Mouse (Mus musculus): ENCODE measurements around the gene Hyal2. TPM values are rescaled to one million over a fixed set of nuclear protein-coding genes. Genes with fewer than 3 reads are reported as not detected.

Gene Hyal2
- polyA plus RNA-seq (2015; fragmentation: Nextera tagmentation; extraction: Ambion mirVana) = 31.0 and 31.3 TPM in 2 replicates

DNA sequence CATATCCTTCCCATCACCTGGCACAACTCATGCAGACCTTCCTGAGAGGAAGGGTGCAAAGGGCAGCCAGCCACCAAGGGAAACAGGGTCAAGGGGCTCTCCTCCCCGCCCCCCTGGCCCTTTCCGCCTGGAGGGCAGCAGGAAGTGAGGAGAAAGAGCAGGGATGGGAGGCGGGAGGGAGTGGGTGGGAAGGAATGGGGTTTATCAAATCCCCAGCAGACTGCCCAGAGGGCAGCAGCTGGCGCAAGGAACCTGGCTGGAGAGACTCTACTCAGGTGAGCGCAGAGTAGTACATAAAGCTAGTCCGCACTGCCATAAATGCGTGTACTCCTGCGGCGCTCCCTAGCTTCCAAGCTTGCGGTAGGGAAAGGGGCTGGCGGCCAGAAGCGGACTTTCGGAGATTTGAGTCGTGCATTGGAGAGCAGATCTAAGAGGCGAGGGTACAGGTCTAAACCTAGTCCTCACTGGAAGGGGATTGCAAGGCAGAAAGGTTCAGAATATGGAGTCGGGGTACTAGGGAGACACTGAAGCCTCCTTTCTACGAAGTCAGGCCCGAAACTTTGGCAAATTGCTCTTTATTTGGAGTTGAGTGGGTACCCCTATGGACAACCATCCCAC is at the start of gene Hyal2:
Gene Hyal2 (plus strand): TSS at position 244 of the 618 bp plus-strand sequence.
- DNase-seq (ENCODE audit: low spot score) = no peak

DNA sequence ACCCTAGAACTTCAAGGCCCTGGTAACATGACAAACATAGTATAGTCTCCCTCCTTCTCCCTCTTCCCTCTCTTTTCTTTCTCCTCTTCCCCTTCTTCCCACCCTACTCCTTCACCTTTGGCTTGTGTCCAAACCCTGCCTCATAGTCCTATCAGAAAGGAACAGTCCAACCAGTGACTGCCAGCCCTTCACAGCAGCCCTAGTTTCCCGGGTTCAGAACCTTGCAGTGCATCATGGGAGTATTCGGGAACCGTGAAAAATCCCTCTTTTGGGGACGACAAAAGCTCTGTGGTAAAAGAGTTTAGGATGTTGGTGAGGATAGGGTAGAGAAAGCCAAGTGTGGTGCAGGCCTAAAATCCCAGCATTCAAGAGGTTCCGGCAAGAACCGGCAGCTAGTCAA is 47.4 kb upstream of the Hyal2 start:
- DNase-seq (ENCODE audit: low spot score) = no peak

DNA sequence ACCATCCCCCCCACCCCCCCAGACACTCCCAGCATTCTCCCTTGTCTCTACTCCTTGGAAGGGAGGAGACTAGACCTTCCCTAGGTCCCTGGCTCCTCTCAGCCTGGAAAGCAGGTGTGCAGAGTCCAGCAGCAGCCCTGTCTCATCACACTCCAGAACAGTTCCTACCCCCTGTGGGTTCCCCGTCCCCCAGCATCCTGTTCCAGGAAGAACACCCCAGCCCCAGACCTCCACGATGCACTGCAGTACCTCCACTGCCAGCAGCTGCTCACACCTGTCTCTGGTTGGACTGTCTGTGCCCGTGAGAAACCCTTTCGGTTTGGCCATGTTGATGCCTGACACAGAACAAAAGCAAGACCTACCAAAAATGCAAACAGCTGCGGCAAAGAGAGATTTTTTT is 46.6 kb upstream of the Hyal2 start:
- peak; percentile 68 for DNase-seq (ENCODE audit: low spot score)

DNA sequence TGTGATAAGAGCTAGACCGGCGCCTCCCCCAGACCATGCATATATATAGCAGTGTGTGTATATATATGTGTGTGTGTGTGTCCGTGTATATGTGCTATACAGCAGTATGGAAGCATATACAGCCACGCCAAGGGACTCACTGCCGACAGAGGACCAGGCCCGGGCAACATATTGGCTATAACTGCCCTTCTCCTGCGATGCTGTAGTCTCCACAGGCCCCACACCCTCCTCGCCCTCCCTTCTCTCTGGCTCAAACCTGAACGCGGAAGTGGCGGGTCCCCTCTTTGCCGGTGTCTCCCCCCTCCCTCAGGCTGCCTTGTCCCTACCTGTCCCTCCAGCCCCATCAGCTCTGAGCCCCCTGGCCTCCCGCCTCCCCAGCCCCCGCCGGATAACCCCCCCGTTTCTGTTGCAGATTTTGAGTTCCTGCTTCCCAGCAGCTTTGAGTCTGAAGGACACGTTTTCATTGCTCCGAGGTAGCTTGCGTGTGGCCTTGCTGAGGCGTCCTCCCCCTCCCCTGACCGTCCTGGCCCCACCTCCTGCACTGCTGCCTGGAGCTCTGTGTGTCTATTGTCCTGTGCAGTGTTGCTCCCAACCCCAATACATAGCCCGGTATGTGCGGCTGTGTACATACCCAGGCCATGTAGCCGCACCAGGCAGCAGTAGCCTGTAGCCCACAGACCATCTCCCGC is 45.9 kb upstream of the Hyal2 start:
- DNase-seq (ENCODE audit: low spot score) = peak; percentile 46

DNA sequence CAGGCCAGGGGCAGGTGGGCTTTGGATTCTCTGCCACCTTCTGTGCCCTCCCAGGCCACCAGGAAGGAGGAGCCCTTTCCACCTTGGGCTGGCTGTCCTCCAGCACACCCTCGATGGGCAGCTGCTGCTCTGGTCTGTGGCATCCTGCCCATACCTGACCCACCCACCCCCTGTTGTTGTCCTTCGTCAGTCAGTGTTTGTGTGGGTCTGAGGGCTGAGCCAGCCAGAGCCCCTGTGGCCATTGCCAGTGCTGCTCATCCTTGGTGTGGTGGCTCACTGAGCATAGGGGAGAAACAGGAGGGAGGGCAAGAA is 45.4 kb upstream of the Hyal2 start:
- no peak for DNase-seq (ENCODE audit: low spot score)

DNA sequence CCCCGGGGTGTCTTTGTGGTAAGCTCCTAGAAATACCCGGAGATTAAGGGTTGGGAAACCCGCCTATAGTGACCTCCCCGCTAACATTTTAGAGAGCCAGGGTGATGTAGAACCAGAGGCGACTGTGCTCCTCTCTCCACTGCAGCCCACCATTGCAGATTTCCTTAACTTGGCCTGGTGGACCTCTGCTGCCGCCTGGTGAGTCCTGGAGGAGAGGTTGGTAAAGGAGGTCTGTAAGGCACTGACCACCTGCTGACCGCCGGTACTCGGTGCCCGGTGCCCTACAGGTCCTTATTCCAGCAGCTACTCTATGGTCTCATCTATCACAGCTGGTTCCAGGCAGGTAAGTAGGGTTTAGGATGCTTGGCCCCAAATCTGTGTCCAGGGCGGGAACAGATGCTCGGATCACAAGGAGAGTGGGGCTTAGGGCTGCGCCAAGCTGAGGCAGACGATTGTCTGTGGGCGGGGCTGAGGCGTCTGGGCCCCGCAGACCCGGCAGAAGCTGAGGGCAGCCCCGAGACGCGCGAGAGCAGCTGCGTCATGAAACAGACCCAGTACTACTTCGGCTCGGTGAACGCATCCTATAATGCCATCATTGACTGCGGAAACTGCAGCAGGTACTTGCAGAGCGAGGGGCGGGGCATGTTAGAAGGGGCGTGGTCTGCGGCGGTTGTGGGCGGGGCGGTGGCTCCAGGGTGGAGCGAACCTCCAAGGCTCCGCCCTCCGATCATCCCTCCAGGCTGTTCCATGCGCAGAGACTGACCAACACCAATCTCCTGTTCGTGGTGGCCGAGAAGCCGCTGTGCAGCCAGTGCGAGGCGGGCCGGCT is 41.3 kb upstream of the Hyal2 start:
- peak; percentile 84 for DNase-seq (ENCODE audit: low spot score)

DNA sequence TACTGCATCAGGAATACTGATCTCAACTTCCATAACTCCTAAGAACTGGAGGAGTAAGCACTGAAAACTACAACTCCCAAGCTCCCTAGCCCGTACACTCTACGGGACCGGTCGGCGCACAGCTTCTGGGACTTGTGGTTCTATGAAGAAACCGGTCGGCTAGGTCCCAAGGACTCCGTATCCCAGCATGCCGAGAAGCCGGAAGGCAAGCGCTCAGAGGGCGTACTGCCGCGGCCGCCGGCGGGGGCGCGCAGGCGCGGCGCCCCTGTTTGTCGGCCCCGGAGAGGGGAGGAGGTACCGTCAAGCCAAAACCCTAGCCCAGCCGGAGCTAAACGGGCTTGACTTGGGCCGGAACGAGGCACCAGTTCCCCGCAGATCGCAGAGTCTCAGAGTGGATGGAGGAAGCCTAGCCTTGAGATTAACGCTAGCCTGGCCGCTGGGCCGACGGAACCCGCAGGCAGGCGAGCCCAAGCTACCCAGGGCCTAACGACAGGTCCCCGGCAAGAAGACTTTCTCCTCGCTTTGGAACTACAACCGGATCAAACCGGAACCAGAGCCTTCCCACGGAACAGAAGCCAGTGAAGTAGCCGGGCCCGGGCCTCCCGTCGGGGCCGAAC is 33.8 kb upstream of the Hyal2 start, which contains the start of gene Tmem115:
Gene Tmem115 (plus strand): TSS at position 155 of the 617 bp plus-strand sequence.
- DNase-seq (ENCODE audit: low spot score) = peak; percentile 95

DNA sequence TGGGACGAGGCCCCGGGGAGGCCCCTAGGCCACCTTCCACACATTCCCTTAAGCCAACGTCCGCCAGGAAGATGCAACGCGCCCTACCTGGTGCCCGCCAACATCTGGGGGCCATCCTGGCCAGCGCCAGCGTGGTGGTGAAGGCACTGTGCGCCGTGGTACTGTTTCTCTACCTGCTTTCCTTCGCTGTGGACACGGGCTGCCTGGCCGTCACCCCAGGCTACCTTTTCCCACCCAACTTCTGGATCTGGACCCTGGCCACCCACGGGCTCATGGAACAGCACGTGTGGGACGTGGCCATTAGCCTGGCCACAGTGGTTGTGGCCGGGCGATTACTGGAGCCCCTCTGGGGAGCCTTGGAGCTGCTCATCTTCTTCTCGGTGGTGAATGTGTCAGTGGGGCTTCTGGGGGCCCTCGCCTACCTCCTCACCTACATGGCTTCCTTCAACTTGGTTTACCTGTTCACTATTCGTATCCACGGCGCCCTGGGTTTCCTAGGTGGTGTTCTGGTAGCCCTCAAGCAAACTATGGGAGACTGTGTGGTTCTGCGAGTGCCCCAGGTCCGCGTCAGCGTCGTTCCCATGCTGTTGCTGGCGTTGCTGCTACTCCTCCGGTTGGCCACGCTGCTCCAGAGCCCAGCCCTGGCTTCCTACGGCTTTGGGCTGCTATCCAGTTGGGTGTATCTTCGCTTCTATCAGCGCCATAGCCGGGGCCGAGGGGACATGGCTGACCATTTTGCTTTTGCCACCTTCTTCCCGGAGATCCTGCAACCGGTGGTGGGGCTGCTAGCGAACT is 33.1 kb upstream of the Hyal2 start:
- no peak for DNase-seq (ENCODE audit: low spot score)

DNA sequence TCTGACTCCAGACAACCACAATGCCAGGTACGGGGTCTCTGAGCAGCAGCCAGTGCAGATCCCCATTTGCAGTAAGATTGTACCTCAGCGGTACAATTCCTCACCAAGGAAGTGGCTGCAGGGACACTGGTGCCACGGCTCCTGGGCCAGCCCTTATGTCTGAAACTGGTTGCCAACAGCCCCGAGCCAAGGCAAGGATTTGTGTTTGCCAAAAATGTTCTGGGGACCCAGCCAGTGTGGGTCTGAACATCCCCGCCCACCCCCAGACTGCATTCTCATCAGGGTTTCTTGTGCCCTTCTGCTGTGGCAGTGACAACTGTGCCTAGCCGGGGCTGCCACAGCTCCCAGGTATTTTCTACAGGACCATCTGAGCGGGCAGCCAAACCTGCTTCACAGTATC is 29.5 kb upstream of the Hyal2 start:
- DNase-seq (ENCODE audit: low spot score) = no peak

DNA sequence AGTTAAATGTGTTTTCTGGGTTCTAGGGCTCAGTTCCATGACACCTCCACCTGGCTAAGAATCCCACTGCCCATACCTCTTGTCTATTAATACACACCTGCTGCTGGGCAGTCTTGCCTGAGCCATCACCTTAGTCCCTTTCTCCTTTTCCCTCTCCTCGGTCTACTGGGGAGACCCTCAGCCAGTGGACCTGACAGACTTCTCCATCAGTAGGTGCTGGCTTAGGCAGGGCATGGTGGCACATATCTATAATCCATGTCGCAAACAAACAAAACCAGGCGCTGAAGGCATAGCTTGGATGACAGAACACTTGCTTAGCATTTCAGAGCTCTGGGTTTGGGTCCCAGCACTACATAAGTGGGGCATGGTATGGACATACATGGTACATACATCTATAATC is 29.0 kb upstream of the Hyal2 start:
- DNase-seq (ENCODE audit: low spot score) = no peak

DNA sequence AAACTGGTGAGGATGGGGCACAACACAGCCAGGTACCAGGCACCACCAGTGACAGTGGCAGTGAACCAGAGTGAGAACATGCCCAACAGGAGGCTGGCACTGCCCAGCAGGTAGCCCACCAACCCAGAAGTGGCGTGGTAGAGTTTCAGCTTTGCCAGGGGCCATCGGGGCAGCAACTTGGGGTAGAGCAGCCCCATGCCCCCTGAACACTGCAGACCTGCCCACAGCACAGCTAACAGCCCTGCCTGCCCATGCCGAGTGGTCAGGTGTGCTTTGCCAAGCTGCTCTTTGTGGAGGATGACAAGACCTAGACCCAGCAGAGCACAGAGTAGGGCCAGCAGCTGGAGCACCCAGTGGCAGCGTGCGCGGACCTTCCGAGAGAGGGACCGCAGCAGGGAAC is 27.8 kb upstream of the Hyal2 start:
- DNase-seq (ENCODE audit: low spot score) = no peak

DNA sequence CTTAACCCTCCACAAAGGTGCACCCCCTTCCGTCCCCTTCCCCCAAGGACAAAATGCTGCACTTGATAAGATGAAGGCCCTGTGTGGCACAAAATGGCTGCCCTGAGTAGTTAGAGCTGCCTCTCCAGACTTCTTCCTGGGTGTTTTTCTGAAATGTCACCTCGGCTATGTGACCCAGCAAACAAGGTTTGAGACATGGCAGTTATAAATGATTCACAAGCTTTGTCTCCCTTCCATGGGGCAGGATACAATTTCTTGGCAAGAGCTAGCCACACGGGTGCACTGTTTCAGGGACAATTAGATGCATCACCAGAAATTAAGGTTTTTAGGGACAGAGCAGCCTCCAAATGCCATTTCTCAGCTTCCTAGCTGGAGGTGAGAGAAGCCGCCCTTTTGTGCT is 27.3 kb upstream of the Hyal2 start:
- DNase-seq (ENCODE audit: low spot score) = no peak

DNA sequence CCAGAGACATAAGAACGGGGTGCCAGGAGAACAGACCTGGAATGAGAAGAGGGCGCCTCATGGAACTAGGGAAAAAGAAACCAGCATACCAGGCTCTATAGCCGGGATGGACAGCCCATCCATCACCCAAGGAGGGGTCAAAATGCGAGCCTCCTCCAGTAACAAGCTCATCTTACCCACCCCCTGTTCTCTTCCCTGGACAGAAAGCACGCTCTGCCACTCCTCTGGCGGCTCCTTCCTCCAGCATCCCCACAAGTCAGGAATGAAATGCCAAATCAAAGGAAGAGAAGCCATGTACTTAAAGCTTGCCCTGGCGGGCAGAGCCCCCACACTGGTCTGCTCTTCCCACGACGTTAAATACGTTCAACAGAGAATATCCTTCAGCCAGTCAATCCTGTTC is 26.7 kb upstream of the Hyal2 start:
- no peak for DNase-seq (ENCODE audit: low spot score)

DNA sequence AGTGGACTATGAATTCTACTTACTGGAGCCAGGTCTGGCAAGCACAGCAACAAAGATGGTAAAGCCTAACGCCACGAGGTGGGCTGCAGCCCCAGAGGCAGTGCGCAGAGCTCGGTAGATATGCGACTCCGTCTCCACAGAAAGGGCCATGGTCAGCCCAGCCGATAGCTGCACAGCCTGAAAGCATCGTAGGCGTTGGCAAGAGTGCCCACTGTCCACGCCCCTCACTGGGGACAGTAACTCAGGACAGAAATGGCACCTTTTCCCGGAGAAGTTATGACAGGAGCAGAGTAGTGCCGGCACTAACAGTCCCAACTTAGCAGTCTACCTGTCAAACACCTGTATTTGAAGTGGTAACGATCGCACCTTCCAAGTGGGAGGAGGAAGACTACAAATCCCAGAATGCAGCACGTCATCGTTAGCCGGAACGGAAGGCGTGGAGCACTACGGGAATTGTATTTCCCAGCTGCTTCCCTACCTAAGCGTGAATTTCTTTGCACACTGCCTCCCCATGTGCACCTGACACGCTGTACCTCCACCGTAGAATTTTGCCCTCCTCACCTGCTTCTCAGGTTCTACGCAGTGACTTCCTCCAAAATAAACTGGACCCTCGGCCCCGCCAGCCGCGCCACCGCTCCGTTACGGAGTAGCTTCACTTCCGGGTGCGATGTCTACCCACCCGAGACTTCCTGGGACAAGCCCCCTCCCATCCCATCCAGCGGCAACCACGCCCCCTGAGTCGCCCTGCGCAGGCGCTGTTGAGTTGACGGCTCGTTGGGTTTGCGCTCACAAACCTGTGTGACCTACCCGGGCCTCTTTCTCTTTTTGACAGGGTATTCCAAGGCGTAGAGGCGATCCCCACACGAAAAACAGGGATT is 26.0 kb upstream of the Hyal2 start, which contains the start of the genes Cyb561d2 and Nprl2:
Gene Cyb561d2 (minus strand): TSS at position 720 of the 878 bp plus-strand sequence.
Gene Nprl2 (plus strand): TSS at position 753 of the 878 bp plus-strand sequence.
- DNase-seq (ENCODE audit: low spot score) = peak; percentile 97

DNA sequence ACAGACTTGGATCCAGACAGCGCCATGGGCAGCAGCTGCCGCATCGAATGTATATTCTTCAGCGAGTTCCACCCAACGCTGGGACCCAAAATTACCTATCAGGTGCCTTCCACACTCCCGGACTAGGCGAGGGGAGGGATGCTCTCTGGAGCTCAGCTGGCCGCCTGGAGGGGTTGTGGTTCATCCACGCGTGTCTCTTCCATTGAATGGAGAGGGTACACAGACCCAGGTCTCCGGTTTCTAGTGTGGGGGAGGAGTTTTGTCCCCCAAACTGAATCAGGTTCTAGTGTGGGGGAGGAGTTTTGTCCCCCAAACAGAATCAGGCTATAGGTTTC is 25.4 kb upstream of the Hyal2 start:
- DNase-seq (ENCODE audit: low spot score) = no peak

DNA sequence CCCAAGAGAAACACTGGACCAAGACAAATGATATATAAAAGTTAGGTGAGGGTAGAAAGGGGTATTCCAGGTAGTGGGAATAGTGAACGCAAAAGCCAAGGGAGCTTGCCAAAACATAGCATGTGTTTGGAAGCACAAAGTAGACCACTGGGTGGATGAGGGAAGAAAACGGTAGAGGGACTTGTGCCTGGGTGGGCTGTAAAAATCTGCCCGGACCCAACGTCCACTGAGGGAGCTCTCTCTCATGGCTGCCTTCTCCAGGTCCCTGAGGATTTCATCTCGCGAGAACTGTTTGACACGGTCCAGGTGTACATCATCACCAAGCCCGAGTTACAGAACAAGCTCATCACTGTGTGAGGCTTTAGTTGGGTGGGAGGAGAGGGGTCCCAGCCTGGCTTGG is 25.0 kb upstream of the Hyal2 start:
- DNase-seq (ENCODE audit: low spot score) = no peak

DNA sequence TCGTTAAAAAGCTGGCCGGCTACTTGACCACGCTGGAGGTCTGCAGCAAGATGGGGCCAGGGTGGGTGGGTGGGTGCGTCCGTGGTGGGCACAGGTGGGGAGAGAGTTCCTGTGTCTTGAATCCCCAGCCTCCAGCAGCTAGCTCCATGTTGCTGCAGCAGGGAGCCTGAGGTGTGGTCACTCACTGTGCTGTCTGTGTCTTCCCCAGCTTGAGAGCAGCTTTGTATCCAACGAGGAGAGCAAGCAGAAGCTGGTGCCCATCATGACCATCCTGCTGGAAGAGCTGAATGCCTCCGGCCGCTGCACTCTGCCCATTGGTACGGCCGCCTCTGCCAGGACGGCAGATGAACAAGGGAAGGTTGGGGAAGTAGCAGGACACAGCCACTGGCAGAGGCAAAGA is 24.4 kb upstream of the Hyal2 start:
- no peak for DNase-seq (ENCODE audit: low spot score)

DNA sequence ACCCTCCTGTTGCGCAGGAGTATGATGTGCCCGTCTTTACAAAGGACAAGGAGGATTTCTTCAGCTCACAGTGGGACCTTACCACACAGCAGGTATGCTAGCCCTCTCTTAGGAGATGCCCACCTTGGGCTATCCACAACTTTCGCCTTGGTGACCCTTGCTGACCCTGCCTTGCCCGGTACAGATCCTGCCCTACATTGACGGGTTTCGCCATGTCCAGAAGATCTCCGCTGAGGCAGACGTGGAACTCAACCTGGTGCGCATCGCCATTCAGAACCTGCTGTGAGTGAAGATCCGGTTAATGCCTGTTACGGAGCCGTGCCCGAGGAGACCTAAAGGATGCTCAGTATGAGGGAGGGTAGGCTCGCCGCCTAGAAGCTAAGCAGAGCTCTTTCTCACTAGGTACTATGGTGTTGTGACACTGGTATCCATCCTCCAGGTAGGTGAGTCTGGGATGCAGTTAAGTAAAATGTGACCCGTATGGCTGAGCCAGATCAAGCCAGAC is 23.5 kb upstream of the Hyal2 start:
- no peak for DNase-seq (ENCODE audit: low spot score)

DNA sequence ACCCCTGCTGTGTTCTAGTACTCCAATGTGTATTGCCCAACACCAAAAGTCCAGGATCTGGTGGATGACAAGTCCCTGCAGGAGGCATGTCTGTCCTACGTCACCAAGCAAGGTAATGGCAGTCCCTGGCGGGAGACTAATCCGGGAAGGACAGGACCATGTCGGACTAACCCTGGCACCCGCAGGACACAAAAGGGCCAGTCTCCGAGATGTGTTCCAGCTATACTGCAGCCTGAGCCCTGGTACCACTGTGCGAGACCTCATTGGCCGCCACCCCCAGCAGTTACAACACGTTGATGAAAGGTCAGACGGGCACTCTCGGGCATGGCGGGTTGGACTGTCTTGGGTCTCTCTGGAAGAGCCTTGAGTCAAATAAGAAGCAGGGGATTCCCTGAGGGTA is 23.0 kb upstream of the Hyal2 start:
- no peak for DNase-seq (ENCODE audit: low spot score)

DNA sequence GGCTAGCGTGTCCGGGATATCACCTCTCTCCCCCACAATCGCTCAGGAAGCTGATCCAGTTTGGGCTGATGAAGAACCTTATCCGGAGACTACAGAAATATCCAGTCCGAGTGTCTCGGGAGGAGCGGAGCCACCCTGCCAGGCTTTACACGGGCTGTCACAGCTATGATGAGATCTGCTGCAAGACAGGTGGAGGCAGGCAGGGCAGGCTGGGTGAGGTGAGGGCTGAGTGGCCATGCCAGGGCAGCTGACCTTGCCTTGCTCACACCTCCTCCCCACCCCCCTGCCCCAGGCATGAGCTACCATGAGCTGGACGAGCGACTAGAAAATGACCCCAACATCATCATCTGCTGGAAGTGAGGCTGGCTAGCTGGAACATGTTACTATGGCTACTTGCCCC is 22.5 kb upstream of the Hyal2 start:
- DNase-seq (ENCODE audit: low spot score) = no peak

All from thymus, postnatal 0 days (tissue).